Mouse (Mus musculus) megakaryocyte progenitor cell, adult 5-6 weeks (primary cell): ENCODE results near the gene Mrpl14. TPM values are rescaled to one million over a fixed set of nuclear protein-coding genes. Genes with fewer than 3 reads are reported as not detected.
A peak's percentile ranks its signal among the peaks of the same experiment; 100 is the strongest.

ENCODE experiments used
- ATAC-seq: replicated peaks from 2 replicates; pipeline ENCODE4 v1.8.0; 2016; ENCODE audit warnings: mild to moderate bottlenecking, moderate TSS enrichment, inconsistent platforms; ENCODE audit not compliant: poor library complexity
- total RNA-seq, 2 experiments: library from RNA; stranded (forward) in 1 of 2; stranded (reverse) in 1 of 2; fragments of 157-497, 149-512 nt in 1 of 2; fragments of 200-1000 nt in 1 of 2; gene quantifications; 2 replicates each; pipeline versions ENCODE4 v1.2.3 to v1.2.4; 2015 to 2017

Mrpl14 gene
- total RNA-seq (2015) (35.2 and 47.5 TPM in 2 replicates), total RNA-seq (2017) (24.9 and 34.2 TPM in 2 replicates)

GRCm38 (mm10) chr17:45686093-45686619, at the start of gene Mrpl14:
Gene Mrpl14, plus strand, starts transcription at chr17:45686322.
- ATAC-seq: peak; percentile 78

- no peak for ATAC-seq
Observed at GRCm38 (mm10) chr17:45638596-45639295, 47.4 kb upstream of the Mrpl14 start.

- ATAC-seq: no peak
Observed at GRCm38 (mm10) chr17:45641981-45642380, 44.1 kb upstream of the Mrpl14 start.

GRCm38 (mm10) chr17:45642701-45643100, 43.4 kb upstream of the Mrpl14 start:
- ATAC-seq: peak; percentile 74

GRCm38 (mm10) chr17:45644185-45644584, 41.9 kb upstream of the Mrpl14 start:
- no peak for ATAC-seq

- ATAC-seq: peak; percentile 81
Observed at GRCm38 (mm10) chr17:45653233-45653632, 32.9 kb upstream of the Mrpl14 start.

GRCm38 (mm10) chr17:45655820-45656219, 30.3 kb upstream of the Mrpl14 start:
- ATAC-seq: peak; percentile 88

GRCm38 (mm10) chr17:45659225-45659624, 26.9 kb upstream of the Mrpl14 start, which contains the start of gene Capn11:
Gene Capn11, minus strand, starts transcription at chr17:45659325.
- ATAC-seq: no peak

- ATAC-seq: peak; percentile 92
Observed at GRCm38 (mm10) chr17:45663106-45663919, 22.8 kb upstream of the Mrpl14 start.

GRCm38 (mm10) chr17:45664608-45665007, 21.5 kb upstream of the Mrpl14 start:
- no peak for ATAC-seq

- ATAC-seq: no peak
Observed at GRCm38 (mm10) chr17:45666091-45666490, 20.0 kb upstream of the Mrpl14 start.

GRCm38 (mm10) chr17:45667481-45667880, 18.6 kb upstream of the Mrpl14 start:
- ATAC-seq: no peak

GRCm38 (mm10) chr17:45667986-45668385, 18.1 kb upstream of the Mrpl14 start:
- no peak for ATAC-seq

- ATAC-seq: peak; percentile 65
Observed at GRCm38 (mm10) chr17:45671821-45672220, 14.3 kb upstream of the Mrpl14 start.

GRCm38 (mm10) chr17:45672598-45672997, 13.5 kb upstream of the Mrpl14 start:
- peak; percentile 42; the same call in 1 of the 2 replicates for ATAC-seq

- ATAC-seq: peak; percentile 70
Observed at GRCm38 (mm10) chr17:45678106-45678505, 8.0 kb upstream of the Mrpl14 start.

- no peak for ATAC-seq
Observed at GRCm38 (mm10) chr17:45680391-45680980, 5.6 kb upstream of the Mrpl14 start.

- ATAC-seq: no peak
Observed at GRCm38 (mm10) chr17:45681588-45681987, 4.5 kb upstream of the Mrpl14 start.

GRCm38 (mm10) chr17:45682843-45683242, 3.3 kb upstream of the Mrpl14 start:
- ATAC-seq: no peak

- no peak for ATAC-seq
Observed at GRCm38 (mm10) chr17:45684667-45685131, 1.4 kb upstream of the Mrpl14 start.
